Mouse (Mus musculus) forebrain, postnatal 0 days (tissue): ENCODE measurements around the gene Dtnb. TPM values are rescaled to one million over a fixed set of nuclear protein-coding genes. Genes with fewer than 3 reads are reported as not detected.
"Not testable (repeated sequence)": the region's sequence is repeated elsewhere in the genome, so short reads cannot be mapped to it uniquely, and the experiment has no call there.

ENCODE experiments used
- ATAC-seq: fragments of 200-750 bp; cut with Nextera tagmentation; 2 replicates; pipeline ENCODE4 v1.8.0; 2017; ENCODE audit warnings: mild to moderate bottlenecking, moderate library complexity
- DNase-seq: peaks from one replicate; pipeline ENCODE4 v3.0.0-alpha.2; 2015
- H3K27ac ChIP-seq: fragments of 300-500 bp; sonication (generic); 2 replicates; pipeline ENCODE4 v1.5.1; 2014; ENCODE audit warnings: low read depth, mild to moderate bottlenecking, antibody characterized with exemption, low read length, moderate library complexity, mixed read lengths
- H3K27me3 ChIP-seq: fragments of 300-500 bp; sonication (generic); 2 replicates; pipeline ENCODE4 v1.6.1; 2014; ENCODE audit warnings: mild to moderate bottlenecking, low read length, mixed read lengths; ENCODE audit not compliant: insufficient read depth
- H3K36me3 ChIP-seq: fragments of 300-500 bp; sonication (generic); 2 replicates; pipeline ENCODE4 v1.6.1; 2014; ENCODE audit warnings: mild to moderate bottlenecking, moderate library complexity; ENCODE audit not compliant: insufficient read depth
- H3K4me1 ChIP-seq: fragments of 300-500 bp; sonication (generic); 2 replicates; pipeline ENCODE4 v1.6.1; 2014; ENCODE audit warnings: antibody characterized with exemption; ENCODE audit not compliant: insufficient read depth
- H3K4me2 ChIP-seq: fragments of 300-500 bp; sonication (generic); 2 replicates; pipeline ENCODE4 v1.6.1; 2014; ENCODE audit warnings: low read depth, mild to moderate bottlenecking, moderate library complexity
- H3K4me3 ChIP-seq: fragments of 300-500 bp; sonication (generic); 2 replicates; pipeline ENCODE4 v1.5.1; 2014; ENCODE audit warnings: low read depth, low read length, mixed read lengths
- H3K9ac ChIP-seq: fragments of 300-500 bp; sonication (generic); 2 replicates; pipeline ENCODE4 v1.6.1; 2014; ENCODE audit warnings: mild to moderate bottlenecking
- H3K9me3 ChIP-seq: fragments of 300-500 bp; sonication (generic); 2 replicates; pipeline ENCODE4 v1.6.1; 2016; ENCODE audit warnings: low read length
- CTCF ChIP-seq: sonication (generic); IDR thresholded peaks from 2 replicates; pipeline ENCODE4 v1.5.1; 2016; ENCODE audit warnings: antibody characterized with exemption, control low read depth, low read depth
- WGBS: fragments of 180-500 bp; shearing (Covaris S2); extraction: QIAGEN DNeasy Blood & Tissue Kit; methylation state at CpG from one replicate; pipeline ENCODE4 v1.1.7; 2014; 5-methylcytosine and 5-hydroxymethylcytosine counted together
- polyA plus RNA-seq: library from polyadenylated mRNA; unstranded; fragments of >200 nt; fragmentation: Nextera tagmentation; extraction: Ambion mirVana; gene quantifications from 2 replicates; pipeline ENCODE4 v1.2.1, GENCODE M21; 2015
- total RNA-seq: library from RNA; depleted of rRNA; stranded (reverse); fragments of >200 nt; gene quantifications from 2 replicates; pipeline ENCODE4 v1.2.3, GENCODE M21; 2014; rRNA removed

Gene Dtnb
- total RNA-seq (51.0 and 52.2 TPM in 2 replicates), polyA plus RNA-seq (35.7 and 45.7 TPM in 2 replicates)

- ATAC-seq = peak; percentile 84
- peak within 1 kb of the TSS; percentile 74 for H3K4me2 ChIP-seq
- peak within 1 kb of the TSS; percentile 96 for H3K9ac ChIP-seq
- DNase-seq = peak; percentile 82
- no peaks in the 10 kb centered on the region for H3K9me3 ChIP-seq
- no peaks in the 10 kb centered on the region for H3K27me3 ChIP-seq
- peak within 1 kb of the TSS; percentile 92 for H3K27ac ChIP-seq
- TF ChIP-seq CTCF = peak; percentile 3; the same call in 1 of the 2 replicates
- peak within 1 kb of the TSS; percentile 96 for H3K4me3 ChIP-seq
- 1% methylated on average over 74 of the region's 85 CpGs for WGBS
- no peaks in the 10 kb centered on the region for H3K36me3 ChIP-seq
- peaks cover 8% of the 10 kb centered on the region; the same call in 1 of the 2 replicates for H3K4me1 ChIP-seq
These were observed at the start of gene Dtnb for GRCm38 (mm10) chr12:3571787-3572580. Gene Dtnb (plus strand): TSS chr12:3572381.

GRCm38 (mm10) chr12:3525536-3525935, 46.6 kb upstream of the Dtnb start:
- TF ChIP-seq CTCF = no peak
- WGBS = 97% methylated on average over 5 of the region's 5 CpGs
- Histone ChIP-seq H3K36me3 (no peaks in the 10 kb centered on the region), H3K4me1 (no peaks in the 10 kb centered on the region), H3K27me3 (no peaks in the 10 kb centered on the region), H3K27ac (no peak overlapping the region), H3K9me3 (no peaks in the 10 kb centered on the region), H3K4me3 (no peak overlapping the region), H3K4me2 (no peak overlapping the region), H3K9ac (no peak overlapping the region)
- ATAC-seq (no peak), DNase-seq (no peak)

DNA sequence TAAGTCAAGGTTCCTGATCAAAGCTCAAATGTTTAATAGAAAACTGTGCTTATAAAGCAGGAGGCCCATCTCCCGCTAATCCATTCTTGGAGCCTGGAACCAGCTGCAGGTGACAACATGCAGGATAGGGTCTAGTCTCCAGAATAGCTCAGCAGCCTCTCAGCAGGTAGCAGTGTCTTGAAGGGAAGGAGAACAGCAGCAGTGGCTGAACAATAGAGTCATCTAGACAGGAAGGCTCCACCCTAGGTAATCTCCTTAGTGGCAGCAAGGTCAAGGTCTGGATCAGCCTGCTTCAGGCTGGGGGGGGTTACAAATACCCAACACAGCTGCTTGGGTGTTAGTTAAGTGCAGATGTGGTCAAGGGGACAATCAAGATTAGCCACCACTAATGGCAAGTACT, 36.7 kb upstream of the Dtnb start:
- H3K9ac ChIP-seq, H3K4me2 ChIP-seq, H3K4me3 ChIP-seq, H3K27ac ChIP-seq, DNase-seq, ATAC-seq, H3K36me3 ChIP-seq, H3K4me1 ChIP-seq, H3K27me3 ChIP-seq, H3K9me3 ChIP-seq: not testable (repeated sequence)
- WGBS = 86% methylated on average over 1 of the region's 1 CpGs

- Histone ChIP-seq H3K27ac (no peak overlapping the region), H3K9me3 (no peaks in the 10 kb centered on the region)
These were observed 34.6 kb upstream of the Dtnb start for GRCm38 (mm10) chr12:3537616-3538015.

GRCm38 (mm10) chr12:3538036-3538435, 34.1 kb upstream of the Dtnb start:
- H3K4me3 ChIP-seq = no peak overlapping the region
- H3K9me3 ChIP-seq = no peaks in the 10 kb centered on the region
- H3K36me3 ChIP-seq = no peaks in the 10 kb centered on the region
- H3K9ac ChIP-seq = no peak overlapping the region
- no peak for TF ChIP-seq CTCF
- H3K4me2 ChIP-seq = no peak overlapping the region
- ATAC-seq = no peak
- 81% methylated on average over 1 of the region's 1 CpGs for WGBS
- no peaks in the 10 kb centered on the region for H3K4me1 ChIP-seq
- no peak overlapping the region for H3K27ac ChIP-seq
- no peak for DNase-seq
- no peaks in the 10 kb centered on the region for H3K27me3 ChIP-seq

More at GRCm38 (mm10) chr12:3537616-3538015, 34.6 kb upstream of the Dtnb start:
- 48% methylated on average over 3 of the region's 3 CpGs for WGBS
- no peaks in the 10 kb centered on the region for H3K36me3 ChIP-seq
- no peak overlapping the region for H3K4me2 ChIP-seq
- no peak overlapping the region for H3K4me3 ChIP-seq
- no peaks in the 10 kb centered on the region for H3K27me3 ChIP-seq
- ATAC-seq (peak; percentile 77), DNase-seq (peak; percentile 54)
- TF ChIP-seq CTCF = no peak
- no peak overlapping the region for H3K9ac ChIP-seq
- H3K4me1 ChIP-seq = no peaks in the 10 kb centered on the region

DNA sequence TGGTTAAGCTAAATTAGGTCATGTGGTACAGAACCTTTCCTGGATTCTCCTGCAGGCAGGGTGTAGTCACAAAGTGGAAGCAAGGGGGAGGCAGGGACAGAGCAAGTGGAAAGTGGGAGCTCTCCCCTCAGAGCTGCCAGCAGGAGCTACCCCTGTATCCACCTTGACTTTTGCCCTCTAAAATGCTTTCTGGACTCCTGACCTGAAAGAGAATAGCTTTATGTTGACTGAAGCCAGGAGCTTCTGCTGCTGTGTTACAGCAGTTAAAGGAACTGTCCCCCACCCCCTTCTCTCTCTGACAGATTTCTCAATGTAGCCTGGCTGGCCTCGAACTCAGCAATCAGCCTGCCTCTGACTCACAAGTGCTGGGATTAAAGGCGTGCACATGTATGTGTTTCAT, 32.6 kb upstream of the Dtnb start:
- Histone ChIP-seq H3K27ac (no peak overlapping the region), H3K4me1 (no peaks in the 10 kb centered on the region), H3K9me3 (no peaks in the 10 kb centered on the region), H3K9ac (no peak overlapping the region), H3K4me3 (no peak overlapping the region), H3K36me3 (no peaks in the 10 kb centered on the region), H3K27me3 (no peaks in the 10 kb centered on the region), H3K4me2 (no peak overlapping the region)
- no peak for TF ChIP-seq CTCF
- DNase-seq (no peak), ATAC-seq (no peak)
- 75% methylated on average over 2 of the region's 2 CpGs for WGBS

GRCm38 (mm10) chr12:3540871-3541270, 31.3 kb upstream of the Dtnb start:
- no peak overlapping the region for H3K27ac ChIP-seq
- H3K36me3 ChIP-seq = no peaks in the 10 kb centered on the region
- H3K9ac ChIP-seq = no peak overlapping the region
- no peak overlapping the region for H3K4me3 ChIP-seq
- 77% methylated on average over 7 of the region's 7 CpGs for WGBS
- no peak for TF ChIP-seq CTCF
- no peaks in the 10 kb centered on the region for H3K4me1 ChIP-seq
- DNase-seq (no peak), ATAC-seq (no peak)
- H3K9me3 ChIP-seq = no peaks in the 10 kb centered on the region
- no peak overlapping the region for H3K4me2 ChIP-seq
- H3K27me3 ChIP-seq = no peaks in the 10 kb centered on the region
